Mouse (Mus musculus) lung, postnatal 0 days (tissue): Measurements from ENCODE around the gene Ampd3.

Source experiments
- CTCF ChIP-seq: IDR thresholded peaks from 2 replicates; pipeline ENCODE4 v1.5.1; 2016; ENCODE audit warnings: antibody characterized with exemption, mild to moderate bottlenecking
- EP300 ChIP-seq: IDR thresholded peaks from 2 replicates; pipeline ENCODE4 v1.6.1; 2016; ENCODE audit warnings: antibody characterized with exemption, mild to moderate bottlenecking, control low read depth

- TF ChIP-seq CTCF (no peak), EP300 (no peak)
Observed at GRCm38 (mm10) chr7:110762605-110763180, 5.3 kb upstream of the Ampd3 start.
